Mouse (Mus musculus) forebrain, embryonic 10.5 days (tissue): ENCODE measurements around the gene Knstrn. TPM values are rescaled to one million over a fixed set of nuclear protein-coding genes. Genes with fewer than 3 reads are reported as not detected.

Source experiments
- DNase-seq: peaks from one replicate; pipeline ENCODE4 v3.0.0-alpha.2; 2017; ENCODE audit warnings: low spot score; ENCODE audit errors: extremely low spot score
- H3K27ac ChIP-seq: fragments of 300-500 bp; sonication (generic); 2 replicates; pipeline ENCODE4 v1.5.1; 2016; ENCODE audit warnings: mild to moderate bottlenecking
- H3K27me3 ChIP-seq: fragments of 300-500 bp; sonication (generic); 2 replicates; pipeline ENCODE4 v1.6.1; 2016; ENCODE audit warnings: mild to moderate bottlenecking; ENCODE audit not compliant: poor library complexity, severe bottlenecking
- H3K36me3 ChIP-seq: fragments of 300-500 bp; sonication (generic); replicated peaks from 2 replicates; pipeline ENCODE4 v1.6.1; 2016; ENCODE audit warnings: mild to moderate bottlenecking, moderate library complexity
- H3K4me1 ChIP-seq: fragments of 300-500 bp; sonication (generic); 2 replicates; pipeline ENCODE4 v1.6.1; 2016
- H3K4me3 ChIP-seq: fragments of 300-500 bp; sonication (generic); 2 replicates; pipeline ENCODE4 v1.5.1; 2016; ENCODE audit warnings: mild to moderate bottlenecking, moderate library complexity
- H3K9me3 ChIP-seq: fragments of 300-500 bp; sonication (generic); 2 replicates; pipeline ENCODE4 v1.6.1; 2016; ENCODE audit warnings: mild to moderate bottlenecking, moderate library complexity
- WGBS: fragments of 180-500 bp; shearing (Covaris S2); methylation state at CpG from one replicate; pipeline ENCODE4 v1.1.7; 2016; 5-methylcytosine and 5-hydroxymethylcytosine counted together
- polyA plus RNA-seq: library from polyadenylated mRNA; unstranded; fragments of >200 nt; fragmentation: Nextera tagmentation; extraction: Ambion mirVana; gene quantifications from 2 replicates; pipeline ENCODE4 v1.2.1, GENCODE M21; 2016

Knstrn gene
- 173 and 180 TPM in 2 replicates for polyA plus RNA-seq

DNA sequence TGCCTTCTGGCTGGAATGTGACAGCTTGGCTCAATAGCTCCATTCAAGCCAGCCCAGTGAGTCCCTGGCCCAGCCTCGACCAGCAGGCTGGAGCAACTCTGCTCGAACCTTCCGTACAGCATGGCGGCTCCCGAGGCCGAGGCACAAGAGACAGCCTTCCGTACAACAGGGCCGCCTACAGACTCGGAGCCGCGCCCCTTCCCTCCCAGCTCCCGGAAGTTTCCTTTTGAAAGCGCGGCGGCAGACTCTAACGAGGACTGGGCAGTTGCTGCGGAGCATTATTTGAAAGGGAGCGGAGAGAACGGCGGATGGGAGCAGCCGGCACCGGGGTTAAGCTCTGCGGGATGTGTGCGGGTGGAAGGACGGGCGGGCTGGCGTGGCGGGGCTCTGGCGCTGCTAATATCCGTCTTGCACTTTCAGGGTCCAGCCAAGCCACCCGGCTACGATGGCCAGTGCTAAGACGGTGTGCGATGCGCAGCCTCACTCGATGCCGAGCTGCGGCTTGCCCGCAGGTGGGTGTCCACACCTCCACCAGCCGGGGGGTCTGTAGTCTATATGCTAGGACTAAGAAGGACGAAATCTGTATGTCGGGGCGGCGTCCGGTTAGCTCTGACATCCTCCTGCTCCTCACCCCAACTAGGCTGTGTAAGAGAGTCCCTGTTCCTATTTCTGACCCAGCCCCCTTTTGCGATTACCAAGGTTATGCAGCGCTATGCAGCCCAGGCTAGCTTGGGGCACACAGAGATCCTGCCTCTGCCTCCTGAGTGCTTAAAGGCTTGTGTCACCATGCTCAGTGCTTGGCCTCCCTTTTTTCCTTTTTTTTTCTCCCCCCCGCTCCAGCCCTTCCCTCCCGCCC is at the start of gene Knstrn:
TSS of gene Knstrn (plus strand) at position 23 of the 856 bp plus-strand sequence.
- Histone ChIP-seq H3K4me1 (peaks cover 27% of the 10 kb centered on the region), H3K4me3 (peak within 1 kb of the TSS; percentile 88), H3K27ac (peak within 1 kb of the TSS; percentile 97), H3K36me3 (peaks cover 39% of the 10 kb centered on the region), H3K9me3 (no peaks in the 10 kb centered on the region), H3K27me3 (no peaks in the 10 kb centered on the region)
- WGBS = under 1% methylated on average over 49 of the region's 49 CpGs
- DNase-seq = peak; percentile 90

DNA sequence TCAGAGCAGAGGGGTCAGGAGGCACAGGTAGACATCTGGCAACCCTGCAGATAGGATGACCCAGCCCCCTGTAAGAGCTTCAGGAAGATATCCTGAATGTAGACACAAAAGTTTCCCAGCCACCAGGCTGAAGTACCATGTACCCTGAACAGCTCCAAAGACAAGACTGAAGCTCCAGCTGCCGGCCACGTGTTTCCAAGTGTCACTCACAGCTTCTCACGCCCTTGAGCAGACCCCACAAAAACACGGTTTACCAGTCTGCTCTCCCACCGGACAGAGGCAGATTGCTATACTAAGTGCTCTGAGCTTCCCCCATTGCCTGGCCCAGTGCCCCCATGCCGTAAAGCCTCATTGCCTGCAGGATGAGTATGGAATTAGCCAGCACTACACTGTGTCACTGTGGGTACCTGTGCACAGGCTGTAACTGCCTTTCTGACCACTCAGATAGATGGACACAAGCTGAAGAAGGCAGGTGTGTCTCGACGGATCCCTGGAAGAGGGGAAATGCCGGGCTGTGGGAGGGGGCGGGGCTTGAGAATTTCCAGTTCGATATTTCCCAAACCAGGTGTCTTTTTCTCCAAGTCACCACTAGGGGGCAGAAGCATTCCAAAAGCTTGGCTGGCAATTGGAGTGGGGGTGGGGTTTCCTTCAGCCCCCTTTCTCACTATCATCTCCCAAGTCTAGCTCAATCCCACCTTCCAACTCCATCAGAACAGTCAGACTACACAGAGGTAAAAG is 49.5 kb upstream of the Knstrn start:
- peak; percentile 46 for DNase-seq
- Histone ChIP-seq H3K27me3 (peaks cover 52% of the 10 kb centered on the region), H3K9me3 (no peaks in the 10 kb centered on the region), H3K4me3 (no peak overlapping the region; the same call in 1 of the 2 replicates), H3K36me3 (no peaks in the 10 kb centered on the region), H3K4me1 (peaks cover 42% of the 10 kb centered on the region), H3K27ac (no peak overlapping the region)
- 29% methylated on average over 11 of the region's 11 CpGs for WGBS

DNA sequence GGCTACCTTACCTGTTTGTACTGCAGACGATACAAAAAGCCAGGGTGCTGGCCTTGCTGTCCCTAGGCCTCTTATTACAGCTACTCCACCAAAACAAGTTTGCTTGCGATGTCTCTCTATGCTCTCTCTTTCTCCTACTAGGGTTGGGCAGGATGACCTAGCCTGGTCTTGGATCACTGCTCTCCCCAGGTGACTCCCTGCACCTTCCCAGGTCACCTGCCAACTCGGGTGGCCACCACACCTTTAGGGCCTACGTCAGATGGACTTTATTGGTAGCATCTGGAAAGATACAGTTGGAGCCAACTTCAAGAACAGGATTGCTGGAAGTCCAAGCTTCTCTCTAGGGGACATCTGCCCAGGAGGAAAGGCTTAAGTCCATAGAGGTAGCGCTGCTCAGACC is 48.9 kb upstream of the Knstrn start:
- WGBS = 83% methylated on average over 5 of the region's 5 CpGs

DNA sequence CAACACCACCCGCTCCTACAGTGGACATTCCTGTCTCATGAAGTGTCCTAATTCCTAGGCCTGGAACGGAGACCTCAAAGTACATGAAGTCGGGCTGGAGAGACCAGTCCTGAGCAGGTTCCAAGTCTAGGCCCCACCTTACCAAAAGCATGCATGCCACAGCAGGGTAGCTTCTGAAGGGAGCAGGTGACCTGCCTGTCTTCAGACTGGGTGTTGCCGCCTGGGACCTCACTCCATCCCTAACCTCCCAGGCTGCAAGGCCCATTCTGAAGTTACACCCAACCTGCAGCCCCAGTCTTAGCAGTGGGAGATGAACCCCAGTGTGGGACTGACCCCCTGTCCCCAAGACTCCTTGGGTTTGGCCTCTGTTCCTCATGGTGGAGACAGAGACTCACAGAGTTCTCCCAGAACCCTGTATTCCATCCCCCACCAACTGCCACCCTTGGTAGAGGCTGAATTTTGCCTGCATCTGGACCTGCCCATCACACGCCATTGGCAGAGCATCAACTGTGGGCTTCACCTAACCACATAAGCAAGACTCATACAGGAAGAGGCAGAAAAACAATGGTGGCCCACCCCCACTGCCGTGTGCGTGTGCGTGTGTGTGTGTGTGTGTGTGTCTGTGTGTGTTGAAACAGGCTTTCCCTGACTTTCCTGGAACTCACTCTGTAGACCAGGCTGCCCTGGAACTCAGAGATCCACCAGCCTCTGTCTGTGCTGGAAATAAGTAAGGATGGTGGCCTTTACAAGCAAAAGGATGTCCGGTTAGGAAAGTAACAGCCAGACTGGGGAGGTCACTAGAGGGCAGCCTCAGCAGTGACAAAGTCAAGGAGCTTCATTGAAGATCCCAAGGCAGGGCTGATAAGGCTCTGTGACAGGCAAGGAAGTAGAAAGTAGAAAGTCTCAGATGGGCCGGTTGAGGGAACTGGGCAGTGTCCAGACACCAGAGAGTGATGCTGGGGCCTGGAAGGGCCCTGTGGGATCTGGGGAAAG is 47.5 kb upstream of the Knstrn start:
- Histone ChIP-seq H3K27ac (no peak overlapping the region), H3K9me3 (no peaks in the 10 kb centered on the region), H3K36me3 (no peaks in the 10 kb centered on the region), H3K27me3 (peaks cover 31% of the 10 kb centered on the region), H3K4me1 (peaks cover 31% of the 10 kb centered on the region), H3K4me3 (no peak overlapping the region)
- 77% methylated on average over 10 of the region's 10 CpGs for WGBS
- DNase-seq = no peak

More for the DNA sequence above, 48.9 kb upstream of the Knstrn start:
- Histone ChIP-seq H3K4me1 (peaks cover 36% of the 10 kb centered on the region), H3K4me3 (no peak overlapping the region), H3K27ac (no peak overlapping the region), H3K27me3 (peaks cover 46% of the 10 kb centered on the region), H3K36me3 (no peaks in the 10 kb centered on the region), H3K9me3 (no peaks in the 10 kb centered on the region)
- DNase-seq = no peak

DNA sequence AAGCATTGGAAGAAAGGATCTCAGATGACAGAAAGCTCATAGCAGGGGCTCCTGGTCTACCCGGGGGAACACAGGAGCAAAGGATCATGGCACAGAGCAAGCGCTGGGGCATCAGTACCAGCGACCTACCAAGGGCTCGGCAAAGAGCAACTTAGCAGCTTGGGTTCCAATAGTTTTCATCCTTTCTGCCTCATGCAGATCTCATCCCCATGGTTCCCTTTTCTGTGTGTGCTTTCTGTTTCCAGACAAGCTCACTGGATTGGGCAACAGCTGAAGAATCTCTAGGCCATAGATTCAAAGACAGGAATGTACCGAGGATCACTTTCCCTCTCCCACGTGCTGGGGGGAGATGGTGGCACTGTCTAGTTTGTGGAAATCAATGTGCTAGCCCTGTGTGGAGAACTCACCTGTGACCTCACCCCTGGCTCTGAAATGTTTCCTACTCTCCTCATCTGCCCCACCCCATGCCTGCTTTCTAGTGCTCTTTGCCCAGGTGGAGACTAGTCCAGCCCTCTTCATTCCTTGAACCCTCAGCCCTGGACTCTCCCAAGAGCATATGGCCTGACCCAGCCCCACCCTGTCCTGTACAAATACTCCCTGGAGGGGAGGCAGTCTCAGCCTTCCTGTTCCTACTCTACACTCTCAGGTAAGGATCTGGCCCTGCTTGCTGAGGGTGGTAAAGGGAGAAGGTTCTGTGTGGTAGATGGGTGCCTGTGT is 41.5 kb upstream of the Knstrn start, which contains the start of gene Phgr1:
TSS of gene Phgr1 (plus strand) at position 612 of the 717 bp plus-strand sequence.
- WGBS = 76% methylated on average over 6 of the region's 6 CpGs
- Histone ChIP-seq H3K4me3 (no peak within 1 kb of the TSS), H3K36me3 (no peaks in the 10 kb centered on the region), H3K27me3 (no peaks in the 10 kb centered on the region), H3K9me3 (no peaks in the 10 kb centered on the region), H3K4me1 (no peaks in the 10 kb centered on the region; the same call in 1 of the 2 replicates), H3K27ac (no peak within 1 kb of the TSS)
- no peak for DNase-seq

DNA sequence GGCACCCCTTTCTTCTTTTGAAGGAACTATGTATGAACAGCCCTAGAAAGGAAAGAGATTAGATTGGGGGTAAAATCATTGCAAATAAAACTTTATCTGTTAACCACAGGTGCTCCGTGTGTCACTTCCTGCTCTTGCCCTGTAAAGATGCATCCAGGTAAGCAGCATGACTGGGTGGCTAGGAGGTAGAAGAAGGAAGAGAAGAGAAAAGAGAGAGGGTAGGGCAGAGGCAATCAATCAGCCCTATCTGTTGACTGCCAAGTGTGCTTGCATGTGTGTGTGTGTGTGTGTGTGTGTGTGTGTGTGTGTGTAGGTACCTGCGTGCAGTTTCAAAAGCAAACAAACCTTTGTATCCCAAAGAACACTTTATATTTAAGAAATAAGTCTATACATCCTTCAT is 39.3 kb upstream of the Knstrn start:
- DNase-seq = no peak
- peaks cover 7% of the 10 kb centered on the region for H3K27me3 ChIP-seq
- WGBS = 93% methylated on average over 2 of the region's 2 CpGs
- no peaks in the 10 kb centered on the region for H3K36me3 ChIP-seq
- H3K4me1 ChIP-seq = peaks cover 8% of the 10 kb centered on the region
- no peak overlapping the region for H3K27ac ChIP-seq
- H3K9me3 ChIP-seq = no peaks in the 10 kb centered on the region
- no peak overlapping the region for H3K4me3 ChIP-seq

DNA sequence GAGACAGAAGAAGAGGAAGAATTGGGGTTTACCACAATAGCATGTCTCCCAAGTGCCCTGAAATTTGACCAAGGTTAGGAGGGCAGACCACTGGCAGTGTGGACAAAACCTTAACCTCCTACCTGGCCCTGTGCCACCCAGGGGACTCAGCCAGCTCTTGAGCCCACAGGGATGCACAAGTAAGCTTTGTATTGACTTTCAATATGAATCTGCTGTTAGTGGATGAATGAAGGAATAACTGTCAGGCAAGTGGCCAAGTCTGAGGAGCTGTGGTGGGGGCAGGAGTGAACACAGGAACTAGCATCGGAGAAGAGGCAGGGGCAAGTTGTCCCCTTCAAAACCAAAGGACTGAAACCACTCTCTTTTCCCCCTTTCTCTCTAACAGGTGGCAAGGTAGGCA is 38.4 kb upstream of the Knstrn start:
- WGBS = 77% methylated on average over 1 of the region's 1 CpGs
- Histone ChIP-seq H3K27ac (no peak overlapping the region), H3K27me3 (peaks cover 15% of the 10 kb centered on the region), H3K9me3 (no peaks in the 10 kb centered on the region), H3K4me1 (peaks cover 16% of the 10 kb centered on the region), H3K36me3 (no peaks in the 10 kb centered on the region), H3K4me3 (no peak overlapping the region)
- DNase-seq = no peak

DNA sequence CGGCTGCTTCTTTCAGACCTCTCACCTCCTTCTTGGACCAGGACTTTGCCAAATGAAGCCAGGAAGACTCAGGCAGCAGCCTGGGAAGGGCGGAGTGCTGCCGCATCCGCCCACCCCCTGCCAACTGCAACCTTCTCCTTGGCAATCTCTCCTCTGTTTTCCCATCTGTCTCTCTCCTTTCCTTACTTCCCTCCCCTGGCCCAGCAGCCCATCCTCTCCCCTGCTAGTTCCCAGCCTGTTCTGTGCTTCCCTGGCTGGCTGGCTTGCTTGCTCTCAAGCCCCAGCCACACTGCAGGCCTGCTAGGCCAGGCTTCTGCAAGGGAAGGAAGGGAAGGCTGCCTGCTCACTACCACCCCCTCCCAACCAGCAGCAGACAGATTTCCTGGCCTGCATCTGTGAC is 38.0 kb upstream of the Knstrn start:
- Histone ChIP-seq H3K36me3 (no peaks in the 10 kb centered on the region), H3K9me3 (no peaks in the 10 kb centered on the region), H3K27me3 (peaks cover 19% of the 10 kb centered on the region), H3K4me1 (peaks cover 16% of the 10 kb centered on the region), H3K27ac (no peak overlapping the region), H3K4me3 (no peak overlapping the region)
- 93% methylated on average over 3 of the region's 4 CpGs for WGBS
- no peak for DNase-seq

DNA sequence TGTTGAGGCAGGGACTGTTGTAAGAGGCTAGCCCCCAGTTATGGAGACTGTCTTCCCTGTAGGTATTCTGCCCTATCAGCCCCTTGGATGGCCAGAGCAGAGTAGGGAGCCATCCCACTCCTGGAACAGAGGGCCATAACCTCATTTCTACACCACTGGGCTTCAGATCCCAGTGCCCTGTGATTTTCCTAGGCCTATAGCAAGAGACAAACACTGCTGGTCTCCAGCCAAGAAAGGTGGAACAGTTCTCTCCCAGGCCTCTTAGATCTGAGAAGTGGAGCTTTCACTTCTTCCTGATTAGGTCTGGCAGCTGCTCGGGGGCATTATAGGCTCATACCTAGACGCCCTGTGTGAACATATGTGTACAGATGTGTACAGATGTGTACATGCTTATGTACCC is 37.5 kb upstream of the Knstrn start:
- no peaks in the 10 kb centered on the region for H3K36me3 ChIP-seq
- no peak overlapping the region for H3K4me3 ChIP-seq
- peaks cover 16% of the 10 kb centered on the region for H3K4me1 ChIP-seq
- WGBS = 81% methylated on average over 2 of the region's 2 CpGs
- H3K27ac ChIP-seq = no peak overlapping the region
- no peaks in the 10 kb centered on the region for H3K9me3 ChIP-seq
- peaks cover 23% of the 10 kb centered on the region for H3K27me3 ChIP-seq
- no peak for DNase-seq

DNA sequence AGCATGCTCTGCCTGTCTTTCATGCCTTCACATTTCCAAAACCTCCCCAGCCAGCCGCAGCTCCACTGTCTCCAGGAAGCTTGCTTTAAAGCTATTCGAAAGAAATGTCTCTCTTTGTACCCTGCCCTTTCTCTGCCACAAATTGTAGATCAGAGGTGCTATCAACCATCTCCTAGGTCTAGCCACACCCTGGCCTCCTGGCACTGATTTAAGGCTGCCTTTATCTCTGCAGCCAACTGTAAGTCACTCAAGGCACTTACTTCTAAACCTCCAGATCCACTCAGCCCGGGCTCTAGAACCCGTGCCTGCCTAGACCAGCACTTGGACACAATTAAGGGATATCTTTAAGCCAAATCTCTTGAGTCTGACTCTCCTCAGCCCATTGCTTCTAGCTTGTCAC is 35.4 kb upstream of the Knstrn start:
- peaks cover 23% of the 10 kb centered on the region for H3K27me3 ChIP-seq
- no peak overlapping the region for H3K27ac ChIP-seq
- 81% methylated on average over 4 of the region's 4 CpGs for WGBS
- H3K36me3 ChIP-seq = no peaks in the 10 kb centered on the region
- peaks cover 16% of the 10 kb centered on the region for H3K4me1 ChIP-seq
- no peak overlapping the region for H3K4me3 ChIP-seq
- no peaks in the 10 kb centered on the region for H3K9me3 ChIP-seq
- DNase-seq = no peak

DNA sequence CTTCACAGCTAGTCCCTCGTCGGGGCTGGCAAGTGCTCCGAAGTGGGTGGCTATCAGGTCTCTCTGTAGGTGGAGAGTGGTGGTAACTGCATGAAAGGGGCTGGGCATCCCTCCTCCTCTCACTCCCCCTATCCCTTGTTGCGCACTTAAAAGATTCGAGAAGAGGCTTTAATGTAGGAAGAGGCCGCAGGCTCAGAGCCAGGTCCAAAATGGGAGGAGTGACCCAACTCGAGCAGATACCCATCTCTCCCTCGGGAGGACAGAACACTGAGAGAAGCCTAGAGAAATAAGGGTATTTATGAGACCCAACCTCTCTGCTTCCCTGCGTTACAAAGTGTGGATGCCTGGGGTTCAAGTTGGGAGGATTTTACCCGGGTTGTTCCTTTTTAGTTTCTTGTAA is 34.7 kb upstream of the Knstrn start:
- Histone ChIP-seq H3K4me1 (peaks cover 16% of the 10 kb centered on the region), H3K27me3 (peaks cover 23% of the 10 kb centered on the region), H3K9me3 (no peaks in the 10 kb centered on the region), H3K4me3 (peak overlapping the region; percentile 51), H3K36me3 (no peaks in the 10 kb centered on the region), H3K27ac (peak overlapping the region; percentile 81)
- 8% methylated on average over 10 of the region's 10 CpGs for WGBS
- DNase-seq = no peak
